Mouse (Mus musculus) ES-E14 (cell line): ENCODE measurements around the gene Kcnd2.

Experiments
- CHD2 ChIP-seq: IDR thresholded peaks from 2 replicates; pipeline ENCODE4 v1.6.1; 2014; ENCODE audit warnings: mild to moderate bottlenecking, low read depth, low read length, inconsistent platforms
- MAFK ChIP-seq: IDR thresholded peaks from 2 replicates; pipeline ENCODE4 v1.6.1; 2014; ENCODE audit warnings: mild to moderate bottlenecking, low read depth, low read length, inconsistent platforms; ENCODE audit not compliant: insufficient read depth
- ZNF384 ChIP-seq: IDR thresholded peaks from 2 replicates; pipeline ENCODE4 v1.6.1; 2012; ENCODE audit warnings: low read depth, low read length, inconsistent platforms

GRCm38 (mm10) chr6:21214673-21215490 lies 421 bp upstream of the Kcnd2 start:
- TF ChIP-seq MAFK (no peak), ZNF384 (no peak), CHD2 (no peak)
